Mouse (Mus musculus): ENCODE data around the gene Dnajc15. TPM values are rescaled to one million over a fixed set of nuclear protein-coding genes. Genes with fewer than 3 reads are reported as not detected.

The Dnajc15 gene
- polyA plus RNA-seq (2015; fragmentation: Nextera tagmentation; extraction: Ambion mirVana), result 60.4 and 67.6 TPM in 2 replicates

GRCm38 (mm10) chr14:77874304-77875241 is at the start of gene Dnajc15:
Gene Dnajc15, minus strand, starts transcription at chr14:77875125.

DNA sequence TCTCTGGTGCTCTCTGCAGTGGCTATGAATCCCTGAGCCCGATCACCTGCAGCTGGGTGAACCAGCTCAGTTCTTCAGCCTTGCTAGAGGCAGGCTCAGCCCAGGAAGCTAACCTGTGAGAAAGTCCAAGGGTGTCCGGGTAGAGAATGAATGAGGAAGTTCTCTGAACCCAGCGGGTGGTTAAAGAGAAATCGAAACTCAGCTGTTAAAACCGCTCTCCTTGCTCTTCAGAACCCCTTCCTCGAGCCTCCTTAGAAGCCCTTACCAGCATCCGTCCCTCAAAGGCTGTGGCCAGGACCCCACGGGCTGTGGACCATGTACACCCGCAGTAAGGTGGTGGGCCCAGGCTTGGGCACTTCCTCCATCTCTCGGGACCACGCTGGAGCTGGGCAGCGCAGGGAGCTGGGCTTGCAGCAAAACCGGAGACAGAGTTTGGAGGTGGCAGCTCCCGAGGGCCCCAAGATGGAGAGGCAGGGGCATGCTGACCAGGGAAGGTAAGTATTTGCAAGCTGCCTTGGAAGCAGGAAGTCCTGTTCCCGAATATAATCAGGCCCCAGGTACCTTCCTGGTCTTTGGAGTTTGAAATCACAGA is 29.3 kb upstream of the Dnajc15 start, which contains the start of gene Epsti1:
Gene Epsti1 (plus strand): TSS at position 69 of the 592 bp plus-strand sequence.

Other genes with a start within 250 kb of the Dnajc15 start
- gene Epsti1, start 29.1 kb upstream of the Dnajc15 start, polyA plus RNA-seq (2015; fragmentation: Nextera tagmentation; extraction: Ambion mirVana), result 6.9 and 10.3 TPM in 2 replicates
- not detected in 2 replicates for gene Fam216b, start 213.9 kb upstream of the Dnajc15 start, polyA plus RNA-seq (2015; fragmentation: Nextera tagmentation; extraction: Ambion mirVana)

All from spleen, postnatal 0 days (tissue).